Mouse (Mus musculus) E14TG2a.4 (cell line): ENCODE data around the gene Pthlh.

Experiments used
- H3K27me3 ChIP-seq: 2 replicates; pipeline ENCODE4 v1.6.1; 2014; ENCODE audit warnings: low read length, control low read depth; ENCODE audit not compliant: insufficient read depth
- H3K36me3 ChIP-seq: 2 replicates; pipeline ENCODE4 v1.6.1; 2014; ENCODE audit warnings: low read length, control low read depth; ENCODE audit not compliant: insufficient read depth
- H3K4me1 ChIP-seq: replicated peaks from 2 replicates; pipeline ENCODE4 v1.6.1; 2014; ENCODE audit warnings: low read depth, low read length, control low read depth
- H3K4me3 ChIP-seq: replicated peaks from 2 replicates; pipeline ENCODE4 v1.5.1; 2014; ENCODE audit warnings: mild to moderate bottlenecking, low read length
- H3K9me3 ChIP-seq: 2 replicates; pipeline ENCODE4 v1.6.1; 2014; ENCODE audit warnings: low read length, control low read depth
- CTCF ChIP-seq: conservative IDR thresholded peaks from 2 replicates; pipeline ENCODE4 v1.5.1; 2014; ENCODE audit warnings: low read length
- NANOG ChIP-seq: IDR thresholded peaks from 2 replicates; pipeline ENCODE4 v1.6.1; 2014; ENCODE audit warnings: borderline replicate concordance, low read length, mixed read lengths
- POU5F1 ChIP-seq: IDR thresholded peaks from 2 replicates; pipeline ENCODE4 v1.6.1; 2014; ENCODE audit warnings: low read length, borderline replicate concordance

The Pthlh gene

GRCm38 (mm10) chr6:147226696-147227095, 37.3 kb downstream of the Pthlh start:
- no peaks in the 10 kb centered on the region for H3K36me3 ChIP-seq
- no peak overlapping the region for H3K4me3 ChIP-seq
- TF ChIP-seq CTCF = no peak
- TF ChIP-seq NANOG = no peak
- TF ChIP-seq POU5F1 = no peak
- no peaks in the 10 kb centered on the region for H3K9me3 ChIP-seq
- H3K4me1 ChIP-seq = no peaks in the 10 kb centered on the region
- no peaks in the 10 kb centered on the region for H3K27me3 ChIP-seq

- TF ChIP-seq CTCF (no peak), NANOG (no peak), POU5F1 (no peak)
- no peaks in the 10 kb centered on the region for H3K27me3 ChIP-seq
- H3K36me3 ChIP-seq = no peaks in the 10 kb centered on the region
- peaks cover 15% of the 10 kb centered on the region for H3K4me1 ChIP-seq
- H3K4me3 ChIP-seq = no peak overlapping the region
- H3K9me3 ChIP-seq = no peaks in the 10 kb centered on the region
Measured at GRCm38 (mm10) chr6:147219099-147219498, 44.9 kb downstream of the Pthlh start.

- Histone ChIP-seq H3K9me3 (no peaks in the 10 kb centered on the region), H3K36me3 (no peaks in the 10 kb centered on the region), H3K4me3 (no peak overlapping the region), H3K4me1 (peaks cover 15% of the 10 kb centered on the region), H3K27me3 (no peaks in the 10 kb centered on the region)
- TF ChIP-seq NANOG (no peak), POU5F1 (no peak), CTCF (no peak)
Measured at GRCm38 (mm10) chr6:147216156-147216555, 47.8 kb downstream of the Pthlh start.

GRCm38 (mm10) chr6:147207821-147208330, 56.1 kb downstream of the Pthlh start:
- no peaks in the 10 kb centered on the region for H3K36me3 ChIP-seq
- no peaks in the 10 kb centered on the region for H3K9me3 ChIP-seq
- TF ChIP-seq CTCF (no peak), NANOG (no peak)
- no peaks in the 10 kb centered on the region for H3K4me1 ChIP-seq
- H3K27me3 ChIP-seq = no peaks in the 10 kb centered on the region
- H3K4me3 ChIP-seq = no peak overlapping the region
